Mouse (Mus musculus): Measurements from ENCODE around the gene Prok1.

DNA sequence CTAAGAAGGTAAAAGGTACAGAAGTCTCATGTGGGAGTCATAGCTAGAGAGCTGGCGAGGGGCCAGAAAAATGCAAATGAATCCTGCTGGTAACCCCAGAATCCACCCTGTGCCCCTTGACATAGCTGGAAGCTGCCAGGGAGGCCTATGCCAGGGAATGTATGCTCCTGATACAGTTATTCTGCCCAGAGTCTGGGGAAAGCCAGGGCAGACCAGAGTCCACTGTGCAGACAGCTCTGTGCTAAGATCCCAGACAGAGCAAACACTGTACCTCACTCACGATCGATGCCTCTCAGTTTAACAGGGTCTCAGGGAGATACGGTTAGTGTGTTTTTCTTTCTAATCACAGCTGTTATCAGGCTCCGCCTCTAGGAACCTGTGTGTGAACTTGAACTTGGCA, 9.7 kb downstream of the Prok1 start:
- TF ChIP-seq CTCF (IDR thresholded peaks at IDR 0.05; ENCODE audit: borderline replicate concordance, extremely low read depth, insufficient read depth, insufficient read length): no peak
- no peak for TF ChIP-seq POLR2A (IDR thresholded peaks at IDR 0.05; ENCODE audit: borderline replicate concordance, extremely low read depth, insufficient read depth, insufficient read length, poor library complexity, severe bottlenecking)

All from brain, embryonic 14.5 days (tissue).